Mouse (Mus musculus) stomach, embryonic 14.5 days (tissue): ENCODE measurements around the gene Cenpb. TPM values are rescaled to one million over a fixed set of nuclear protein-coding genes. Genes with fewer than 3 reads are reported as not detected.

ENCODE experiments used
- ATAC-seq: fragments of 200-750 bp; cut with Nextera tagmentation; 2 replicates; pipeline ENCODE4 v1.8.0; 2017; ENCODE audit warnings: low read depth, moderate TSS enrichment; ENCODE audit not compliant: insufficient number of reproducible peaks, insufficient read depth, low FRiP score
- H3K27ac ChIP-seq: fragments of 300-500 bp; sonication (generic); 2 replicates; pipeline ENCODE4 v1.5.1; 2014; ENCODE audit warnings: mild to moderate bottlenecking, low read length, moderate library complexity, mixed read lengths
- H3K27me3 ChIP-seq: fragments of 300-500 bp; sonication (generic); 2 replicates; pipeline ENCODE4 v1.6.1; 2014; ENCODE audit warnings: low read length, control low read depth, mixed read lengths; ENCODE audit not compliant: control insufficient read depth, insufficient read depth
- H3K36me3 ChIP-seq: fragments of 300-500 bp; sonication (generic); 2 replicates; pipeline ENCODE4 v1.6.1; 2014; ENCODE audit warnings: mild to moderate bottlenecking, control low read depth, low read length, moderate library complexity, mixed read lengths; ENCODE audit not compliant: control insufficient read depth, insufficient read depth
- H3K4me1 ChIP-seq: fragments of 300-500 bp; sonication (generic); 2 replicates; pipeline ENCODE4 v1.6.1; 2014; ENCODE audit warnings: low read length, control low read depth, mixed read lengths; ENCODE audit not compliant: control insufficient read depth, insufficient read depth
- H3K4me2 ChIP-seq: fragments of 300-500 bp; sonication (generic); replicated peaks from 2 replicates; pipeline ENCODE4 v1.6.1; 2014; ENCODE audit warnings: low read depth, low read length, control low read depth
- H3K4me3 ChIP-seq: fragments of 300-500 bp; sonication (generic); 2 replicates; pipeline ENCODE4 v1.5.1; 2014; ENCODE audit warnings: low read depth, low read length, control low read depth
- H3K9ac ChIP-seq: fragments of 300-500 bp; sonication (generic); replicated peaks from 2 replicates; pipeline ENCODE4 v1.6.1; 2014; ENCODE audit warnings: low read depth, mild to moderate bottlenecking, control low read depth, low read length, moderate library complexity, mixed read lengths
- H3K9me3 ChIP-seq: fragments of 300-500 bp; sonication (generic); 2 replicates; pipeline ENCODE4 v1.6.1; 2016; ENCODE audit warnings: low read depth, low read length, control low read depth; ENCODE audit not compliant: control insufficient read depth
- WGBS: fragments of 180-500 bp; shearing (Covaris S2); extraction: QIAGEN DNeasy Blood & Tissue Kit; methylation state at CpG from one replicate; pipeline ENCODE4 v1.1.7; 2014; 5-methylcytosine and 5-hydroxymethylcytosine counted together
- polyA plus RNA-seq: library from polyadenylated mRNA; unstranded; fragments of >200 nt; fragmentation: Nextera tagmentation; extraction: Ambion mirVana; gene quantifications from 2 replicates; pipeline ENCODE4 v1.2.1, GENCODE M21; 2014

Cenpb gene
- polyA plus RNA-seq, 1 experiment from 2014 or later: 9.9 TPM

DNA sequence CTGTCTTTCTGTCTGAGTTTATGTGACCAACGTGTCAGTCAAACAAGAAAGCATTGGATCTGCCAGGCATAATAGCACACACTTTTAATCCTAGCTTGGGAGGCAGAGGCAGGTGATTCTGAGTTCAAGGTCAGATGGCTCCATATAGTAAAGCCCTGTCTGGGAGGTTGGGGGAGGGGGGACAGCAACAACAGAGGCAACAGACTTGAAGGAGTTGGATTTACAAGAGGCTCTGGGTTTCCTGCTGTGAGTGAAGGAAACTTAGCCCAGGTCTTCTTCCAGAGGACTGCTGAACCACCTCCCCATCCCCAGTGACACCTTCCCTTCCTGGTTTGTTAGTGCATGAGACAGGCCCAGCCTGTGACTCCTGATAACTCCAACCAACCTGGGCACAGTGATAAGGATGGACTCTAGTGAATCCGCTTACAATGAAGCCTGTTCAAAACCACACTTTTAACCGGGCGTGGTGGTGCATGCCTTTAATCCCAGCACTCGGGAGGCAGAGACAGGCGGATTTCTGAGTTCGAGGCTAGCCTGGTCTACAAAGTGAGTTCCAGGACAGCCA lies 27.6 kb downstream of the Cenpb start:
- Histone ChIP-seq H3K4me3 (no peak overlapping the region), H3K9ac (no peak overlapping the region), H3K27ac (no peak overlapping the region), H3K27me3 (no peaks in the 10 kb centered on the region), H3K9me3 (no peaks in the 10 kb centered on the region), H3K4me1 (no peaks in the 10 kb centered on the region), H3K4me2 (no peak overlapping the region), H3K36me3 (peaks cover 28% of the 10 kb centered on the region)
- 90% methylated on average over 7 of the region's 7 CpGs for WGBS
- ATAC-seq: peak; percentile 31; the same call in 1 of the 2 replicates

DNA sequence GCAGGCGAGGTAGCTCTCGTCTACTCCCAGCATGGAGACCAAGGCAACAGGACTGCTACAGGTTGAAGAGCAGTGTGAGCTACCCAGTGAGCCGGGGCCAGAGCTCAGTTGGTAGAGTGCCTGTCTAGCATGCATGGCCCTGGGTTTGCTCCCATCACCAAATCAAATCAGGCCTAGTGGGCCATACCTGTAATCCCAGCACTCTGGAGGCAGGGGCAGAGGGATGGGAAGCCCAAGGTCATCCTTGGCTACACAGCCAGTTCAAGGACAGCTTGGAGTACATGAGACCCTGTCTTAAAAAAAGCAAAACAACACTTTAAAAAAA lies 30.7 kb downstream of the Cenpb start:
- Histone ChIP-seq H3K9ac (no peak overlapping the region), H3K4me1 (no peaks in the 10 kb centered on the region), H3K4me3 (no peak overlapping the region), H3K27me3 (no peaks in the 10 kb centered on the region), H3K9me3 (no peaks in the 10 kb centered on the region), H3K36me3 (peaks cover 45% of the 10 kb centered on the region), H3K27ac (no peak overlapping the region), H3K4me2 (no peak overlapping the region)
- ATAC-seq: no peak
- 92% methylated on average over 3 of the region's 3 CpGs for WGBS

DNA sequence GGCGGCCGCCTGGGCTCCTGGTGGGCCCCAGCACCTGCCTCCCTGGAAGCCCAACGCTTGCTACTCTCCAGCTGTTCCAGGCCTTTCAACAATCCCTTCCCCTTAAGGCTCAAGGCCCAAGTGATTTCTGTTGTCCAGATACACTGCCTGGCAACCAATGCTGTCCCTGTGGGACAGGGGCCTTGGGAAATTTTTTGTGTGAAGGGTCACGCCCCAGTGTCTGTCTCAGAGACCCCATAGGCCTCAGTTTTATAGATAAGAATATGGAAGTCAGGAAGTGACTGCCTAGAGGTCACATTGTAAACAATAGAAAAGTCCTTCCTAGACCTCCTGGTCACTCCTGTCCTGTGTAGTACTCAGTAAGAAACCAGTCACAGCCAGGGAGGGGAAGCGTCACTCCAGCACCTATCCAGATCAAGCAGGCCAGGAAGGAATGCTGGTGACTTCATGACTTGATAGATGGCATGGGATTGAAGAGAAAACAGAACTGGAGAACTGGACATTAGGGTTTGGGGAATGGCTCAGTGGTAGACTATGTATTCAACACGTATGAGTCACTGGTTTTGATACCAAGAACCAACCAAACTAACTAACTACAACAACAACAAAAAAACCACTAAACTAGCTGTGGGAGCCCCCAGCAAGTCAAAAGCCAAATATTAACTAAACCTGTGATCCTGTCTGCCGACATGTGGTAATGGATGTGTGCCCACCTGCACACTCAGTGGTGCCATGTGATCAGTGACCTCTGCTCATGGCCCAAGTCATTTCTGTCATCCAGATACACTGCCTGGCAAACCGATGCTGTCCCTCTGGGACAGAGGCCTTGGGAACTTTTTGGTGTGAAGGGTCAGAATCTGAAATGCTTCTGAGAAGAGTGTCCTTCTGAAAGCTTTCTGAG lies 31.3 kb downstream of the Cenpb start:
- 81% methylated on average over 8 of the region's 8 CpGs for WGBS
- Histone ChIP-seq H3K4me1 (no peaks in the 10 kb centered on the region), H3K4me3 (no peak overlapping the region), H3K27ac (no peak overlapping the region), H3K36me3 (peaks cover 45% of the 10 kb centered on the region), H3K9ac (no peak overlapping the region), H3K27me3 (no peaks in the 10 kb centered on the region), H3K9me3 (no peaks in the 10 kb centered on the region), H3K4me2 (no peak overlapping the region)
- no peak for ATAC-seq

DNA sequence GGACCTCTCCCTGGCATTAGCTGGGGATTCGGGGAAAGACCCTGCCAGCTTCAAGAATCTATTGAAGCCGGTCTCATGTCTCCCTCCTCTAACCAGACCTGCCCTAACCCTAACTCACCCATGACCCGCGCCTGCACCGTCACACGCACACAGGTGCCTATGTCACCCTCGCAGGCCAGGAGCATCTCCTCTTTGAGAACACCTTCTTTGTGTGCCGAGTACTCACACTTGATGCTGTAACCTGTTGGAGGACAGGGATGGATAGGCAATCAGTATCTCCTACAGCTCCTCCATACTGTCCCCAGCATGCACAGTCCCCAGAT lies 32.9 kb downstream of the Cenpb start:
- WGBS: 98% methylated on average over 8 of the region's 8 CpGs

DNA sequence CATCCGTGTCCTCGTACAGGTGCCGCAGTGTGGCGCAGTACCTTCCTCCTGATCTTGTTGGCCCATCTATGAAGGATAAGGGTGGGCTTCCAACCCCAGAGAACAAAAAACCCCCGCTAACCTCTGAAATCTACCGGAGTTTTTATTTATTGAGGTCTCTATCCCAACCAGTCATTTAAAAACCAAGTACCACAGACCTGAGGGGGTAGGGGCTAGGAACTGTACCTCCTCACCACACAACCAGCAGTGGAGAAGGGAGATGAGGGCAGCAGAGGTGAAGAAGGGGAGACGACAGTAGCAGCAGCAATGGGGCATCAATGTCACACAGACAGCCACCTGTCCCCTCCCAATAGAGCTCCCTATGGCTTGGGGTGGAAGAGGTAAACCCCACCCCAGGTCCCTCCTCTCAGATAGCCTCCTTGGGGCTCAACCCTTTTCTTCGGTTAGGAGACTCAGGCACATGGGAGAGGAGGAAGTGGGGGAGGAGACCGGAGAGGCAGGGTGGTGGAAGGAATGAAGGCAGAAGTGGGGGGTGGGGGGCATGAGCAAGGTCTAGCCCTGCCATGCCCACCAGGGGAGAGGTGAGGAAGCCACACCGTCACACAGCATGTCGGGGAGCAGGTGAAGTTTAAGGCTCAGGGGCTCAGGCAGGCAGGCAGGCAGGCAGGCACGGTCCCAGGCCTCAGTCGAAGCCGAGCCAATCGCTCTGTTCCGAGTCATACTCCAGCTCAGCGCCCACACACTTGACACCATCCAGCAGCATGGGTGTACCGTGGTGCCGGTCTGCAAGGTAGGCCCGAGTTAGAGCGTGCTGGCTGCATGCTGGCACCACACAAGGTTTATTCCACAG lies 33.4 kb downstream of the Cenpb start:
- H3K27ac ChIP-seq: no peak overlapping the region
- WGBS: 84% methylated on average over 21 of the region's 21 CpGs
- no peaks in the 10 kb centered on the region for H3K9me3 ChIP-seq
- no peaks in the 10 kb centered on the region for H3K4me1 ChIP-seq
- H3K4me2 ChIP-seq: no peak overlapping the region
- no peak overlapping the region for H3K4me3 ChIP-seq
- peaks cover 52% of the 10 kb centered on the region for H3K36me3 ChIP-seq
- H3K27me3 ChIP-seq: no peaks in the 10 kb centered on the region
- no peak for ATAC-seq
- no peak overlapping the region for H3K9ac ChIP-seq

More for the DNA sequence above, 32.9 kb downstream of the Cenpb start:
- Histone ChIP-seq H3K9me3 (no peaks in the 10 kb centered on the region), H3K9ac (no peak overlapping the region), H3K36me3 (peaks cover 50% of the 10 kb centered on the region), H3K4me3 (no peak overlapping the region), H3K4me1 (no peaks in the 10 kb centered on the region), H3K4me2 (no peak overlapping the region), H3K27ac (no peak overlapping the region), H3K27me3 (no peaks in the 10 kb centered on the region)
- ATAC-seq: no peak

DNA sequence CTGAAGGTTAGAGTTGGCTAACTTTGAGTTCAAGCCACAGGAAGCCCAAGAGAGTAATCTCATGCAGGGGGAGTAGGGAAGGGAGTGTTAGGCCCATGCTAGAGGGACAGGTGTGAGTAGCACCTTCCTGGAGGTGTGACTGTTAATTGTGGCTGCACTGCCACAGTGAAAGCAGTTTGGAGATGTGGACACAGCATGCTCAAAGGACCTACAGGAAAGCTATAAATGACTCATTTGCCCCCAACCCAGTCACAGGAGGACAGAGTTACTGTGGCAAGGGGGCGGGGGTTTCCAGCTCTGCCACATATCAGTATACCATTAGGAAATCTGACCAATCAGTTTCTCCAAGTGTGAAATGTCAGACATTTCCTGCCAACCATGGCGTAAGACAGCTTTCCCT lies 34.3 kb downstream of the Cenpb start:
- Histone ChIP-seq H3K9ac (no peak overlapping the region), H3K27ac (no peak overlapping the region), H3K9me3 (no peaks in the 10 kb centered on the region), H3K4me2 (no peak overlapping the region), H3K36me3 (peaks cover 47% of the 10 kb centered on the region), H3K4me1 (no peaks in the 10 kb centered on the region), H3K27me3 (no peaks in the 10 kb centered on the region), H3K4me3 (no peak overlapping the region)
- WGBS: 78% methylated on average over 2 of the region's 2 CpGs
- no peak for ATAC-seq

DNA sequence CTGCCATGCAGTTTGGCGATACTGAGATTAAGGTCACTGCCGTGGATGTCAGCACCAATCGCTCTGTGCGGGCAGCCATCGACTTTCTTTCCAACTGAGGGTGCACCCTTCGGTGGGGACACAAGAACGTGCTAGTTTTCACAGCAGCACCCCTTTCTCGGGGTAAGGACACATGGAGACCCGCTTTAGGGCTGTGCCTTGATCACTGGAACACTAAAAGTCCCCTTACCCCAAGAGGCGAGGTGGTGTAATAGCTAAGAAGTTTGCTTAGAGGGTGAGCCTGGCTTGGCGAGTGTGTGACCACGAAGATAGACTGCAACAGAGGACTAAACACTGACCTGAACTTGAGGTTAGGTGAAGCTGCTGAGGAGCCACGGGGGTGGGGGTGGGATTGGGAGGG lies 34.7 kb downstream of the Cenpb start:
- WGBS: 55% methylated on average over 13 of the region's 13 CpGs
- Histone ChIP-seq H3K9ac (no peak overlapping the region), H3K4me1 (no peaks in the 10 kb centered on the region), H3K27ac (no peak overlapping the region), H3K4me3 (no peak overlapping the region), H3K27me3 (no peaks in the 10 kb centered on the region), H3K9me3 (no peaks in the 10 kb centered on the region), H3K36me3 (peaks cover 47% of the 10 kb centered on the region), H3K4me2 (no peak overlapping the region)
- ATAC-seq: no peak

- no peak for ATAC-seq
- H3K4me1 ChIP-seq: no peaks in the 10 kb centered on the region
- WGBS: 75% methylated on average over 22 of the region's 22 CpGs
- H3K9me3 ChIP-seq: no peaks in the 10 kb centered on the region
- H3K9ac ChIP-seq: no peak overlapping the region
- H3K36me3 ChIP-seq: peaks cover 48% of the 10 kb centered on the region
- no peaks in the 10 kb centered on the region for H3K27me3 ChIP-seq
- no peak overlapping the region for H3K27ac ChIP-seq
- no peak overlapping the region for H3K4me3 ChIP-seq
- 0 out of 2 replicates have a peak overlapping the region, but pooled peaks have one; percentile 12 for H3K4me2 ChIP-seq
Measured at GRCm38 (mm10) chr2:131143007-131143780, 36.7 kb downstream of the Cenpb start.
